Mouse (Mus musculus): ENCODE measurements around the gene Etfbkmt.

GRCm38 (mm10) chr6:149193276-149193905 is 53.7 kb downstream of the Etfbkmt start:
- TF ChIP-seq CTCF (IDR thresholded peaks at IDR 0.05; ENCODE audit: borderline replicate concordance, insufficient read depth, low read depth, low read length) = no peak
- no peak for TF ChIP-seq POLR2A (IDR thresholded peaks at IDR 0.05; ENCODE audit: borderline replicate concordance, insufficient read depth, low read length)
